Mouse (Mus musculus): ENCODE results near the gene Gpha2.

DNA sequence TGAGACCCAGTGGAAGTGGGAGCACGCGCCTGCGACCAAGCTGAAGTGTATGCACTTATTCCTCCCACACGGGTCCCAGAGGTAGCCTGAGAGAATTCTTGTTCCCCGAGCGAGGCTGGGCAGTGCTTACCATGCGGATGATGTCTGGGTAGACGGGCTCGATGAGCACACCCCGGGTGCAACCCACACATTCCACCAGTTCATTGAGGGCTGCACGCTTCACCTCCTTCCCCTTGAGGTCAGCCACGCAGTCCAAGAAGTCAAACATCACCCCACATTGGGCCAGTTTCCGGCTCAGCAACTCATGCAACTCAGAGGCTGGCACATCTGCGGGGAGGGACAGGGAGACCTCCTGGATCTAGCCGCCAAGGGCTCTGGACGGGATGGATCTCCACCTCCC lies 7.5 kb downstream of the Gpha2 start:
- TF ChIP-seq ZNF384 (IDR thresholded peaks at IDR 0.05; ENCODE audit: low read depth, low read length), result no peak
- TF ChIP-seq CHD2 (IDR thresholded peaks at IDR 0.05; ENCODE audit: low read depth, low read length), result no peak
- TF ChIP-seq ZC3H11A (IDR thresholded peaks at IDR 0.05; ENCODE audit: borderline replicate concordance, low read depth, low read length), result no peak
- no peak for TF ChIP-seq HCFC1 (IDR thresholded peaks at IDR 0.05; ENCODE audit: borderline replicate concordance, insufficient read depth, low read length)
